Mouse (Mus musculus): ENCODE measurements around the gene Spryd3.
A peak's percentile ranks its signal among the peaks of the same experiment; 100 is the strongest.

Spryd3 gene

DNA sequence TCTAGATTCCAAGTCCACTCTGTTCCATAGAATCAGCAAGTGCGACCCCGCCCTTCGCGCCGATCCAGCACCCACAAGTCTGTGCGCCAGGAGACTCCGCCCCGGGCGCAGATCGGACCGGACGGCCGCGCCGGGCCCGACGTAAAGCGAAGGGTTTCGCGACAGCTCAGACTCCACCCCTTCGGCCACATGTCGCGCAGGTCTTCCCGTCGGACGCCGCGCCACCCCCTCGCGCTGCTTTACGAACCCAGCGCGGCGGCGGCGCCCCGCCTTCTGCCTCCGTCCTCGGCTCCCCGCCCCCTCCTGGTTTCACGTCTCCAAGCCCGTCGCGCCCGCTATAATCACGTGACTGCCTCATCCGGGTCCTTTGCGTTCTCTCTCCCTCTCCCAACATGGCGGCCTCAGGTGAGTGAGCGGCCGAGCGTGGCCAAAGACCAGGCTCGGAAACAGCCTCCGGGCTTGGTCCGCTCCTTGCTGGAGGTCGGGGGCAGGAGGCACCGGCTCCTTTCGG lies 62.4 kb downstream of the Spryd3 start, which contains the start of gene Eif4b:
Gene Eif4b, plus strand, starts transcription at position 215 of the 511 bp plus-strand sequence.
- DNase-seq (ENCODE audit: low read depth, low spot score): peak; percentile 100

DNA sequence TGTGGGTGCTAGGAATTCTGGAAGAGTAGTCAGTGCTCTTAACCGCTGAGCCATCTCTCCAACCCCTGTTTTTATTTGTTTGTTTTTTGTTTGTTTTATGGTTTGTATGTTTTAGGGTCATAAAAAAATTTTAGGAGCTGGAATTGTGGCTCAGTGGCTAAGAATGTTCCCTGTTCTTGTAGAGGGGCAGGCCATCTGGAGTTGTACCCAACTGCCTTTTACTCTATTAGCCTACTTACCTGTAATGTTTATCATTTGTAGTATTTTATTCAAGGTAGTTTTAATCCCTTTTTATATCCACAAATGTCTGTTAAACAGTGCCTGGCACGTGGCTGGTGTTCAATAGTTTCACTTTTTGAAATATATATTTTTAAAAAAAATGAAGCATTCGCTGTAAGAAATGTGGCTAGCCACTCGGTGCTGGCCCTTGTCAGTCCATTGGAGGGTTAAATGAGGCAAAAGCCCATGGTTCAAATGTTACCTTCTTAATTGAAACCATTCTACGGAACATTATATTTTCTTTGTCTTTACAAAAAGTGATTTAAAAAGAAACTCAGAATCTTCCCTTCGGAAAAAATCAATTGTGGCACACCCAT lies 63.0 kb downstream of the Spryd3 start:
- no peak for DNase-seq (ENCODE audit: low read depth, low spot score)

DNA sequence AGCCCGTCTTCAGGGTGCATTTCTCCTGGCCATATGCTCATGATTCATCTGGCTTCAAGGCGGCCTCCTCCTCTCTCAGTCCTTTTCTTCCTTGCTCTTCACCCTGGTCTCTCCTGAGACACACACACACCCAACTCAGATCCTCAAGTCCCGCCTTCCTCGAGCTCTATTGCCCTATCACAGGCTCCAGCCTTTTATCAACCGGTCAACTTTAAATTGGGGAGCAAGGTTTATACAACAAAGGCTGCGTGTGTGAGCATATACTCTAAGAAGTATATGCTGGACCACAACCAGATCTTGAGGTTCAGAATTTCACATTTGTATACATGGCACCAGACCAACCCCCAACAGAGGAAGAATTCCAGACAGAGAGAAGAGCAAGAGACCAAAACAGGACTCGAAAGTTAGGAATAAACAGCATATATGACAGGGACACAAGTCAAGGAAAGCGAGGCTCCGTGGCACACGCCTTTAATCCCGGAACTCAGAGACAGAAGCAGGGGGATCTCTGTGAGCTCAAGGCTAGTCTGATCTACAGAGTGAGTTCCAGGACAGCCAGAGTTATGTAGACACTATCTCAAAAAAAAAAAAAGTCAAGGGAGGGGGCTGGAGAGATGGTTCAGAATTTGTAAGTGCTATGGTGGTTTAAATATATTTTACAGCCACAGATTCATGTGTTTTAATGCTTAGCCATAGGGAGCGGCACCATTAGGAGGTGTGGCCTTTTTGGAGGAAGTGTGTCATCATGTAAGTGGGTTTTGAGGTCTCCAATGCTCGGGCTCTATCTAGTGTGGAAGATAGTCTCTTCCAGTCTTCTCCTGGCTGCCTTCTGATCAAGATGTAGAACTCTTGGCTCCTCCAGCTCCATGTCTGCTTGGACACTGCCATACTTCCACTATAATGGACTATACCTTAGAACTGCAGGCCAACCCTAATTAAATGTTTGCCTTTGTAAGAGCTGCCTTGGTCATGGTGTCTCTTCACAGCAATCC lies 65.3 kb downstream of the Spryd3 start:
- DNase-seq (ENCODE audit: low read depth, low spot score): no peak
